Mouse (Mus musculus): ENCODE measurements at regions not wholly inside any gene's neighbourhood (a gene's known extent, or its start where the extent isn't known, plus 50 kb on each side); places are given as distances from the start of the nearest gene placed in this dataset.

- no peaks in the 10 kb centered on the region for H3K27me3 ChIP-seq
- ATAC-seq (replicated peaks; ENCODE audit: insufficient number of reproducible peaks, insufficient read depth, low FRiP score, low read depth), result no peak
- H3K36me3 ChIP-seq, result no peaks in the 10 kb centered on the region
- H3K4me2 ChIP-seq, result peak overlapping the region; percentile 38; the same call in 1 of the 2 replicates
- H3K4me1 ChIP-seq (replicated peaks), result peaks cover 48% of the 10 kb centered on the region
- no peak overlapping the region for H3K4me3 ChIP-seq
- peak overlapping the region; percentile 67 for H3K27ac ChIP-seq
- H3K9ac ChIP-seq, result 0 out of 2 replicates have a peak overlapping the region, but pooled peaks have one; percentile 3
- no peaks in the 10 kb centered on the region for H3K9me3 ChIP-seq (replicated peaks)
- WGBS, result 48% methylated on average over 5 of the region's 5 CpGs
These were observed 234.6 kb downstream of the Sox4 start for GRCm38 (mm10) chr13:28718868-28719265.

GRCm38 (mm10) chr13:28718169-28718867 lies 235.2 kb downstream of the Sox4 start:
- no peaks in the 10 kb centered on the region for H3K9me3 ChIP-seq (replicated peaks)
- no peaks in the 10 kb centered on the region for H3K36me3 ChIP-seq
- H3K9ac ChIP-seq, result no peak overlapping the region
- peak overlapping the region; percentile 38; the same call in 1 of the 2 replicates for H3K4me2 ChIP-seq
- no peaks in the 10 kb centered on the region for H3K27me3 ChIP-seq
- H3K27ac ChIP-seq, result peak overlapping the region; percentile 67
- ATAC-seq (replicated peaks; ENCODE audit: insufficient number of reproducible peaks, insufficient read depth, low FRiP score, low read depth), result peak; percentile 82
- 11% methylated on average over 11 of the region's 11 CpGs for WGBS
- H3K4me1 ChIP-seq (replicated peaks), result peaks cover 48% of the 10 kb centered on the region
- no peak overlapping the region for H3K4me3 ChIP-seq

GRCm38 (mm10) chr13:28717404-28717803 lies 236.1 kb downstream of the Sox4 start:
- no peak for ATAC-seq (replicated peaks; ENCODE audit: insufficient number of reproducible peaks, insufficient read depth, low FRiP score, low read depth)
- 85% methylated on average over 4 of the region's 4 CpGs for WGBS
- Histone ChIP-seq H3K4me2 (no peak overlapping the region), H3K36me3 (no peaks in the 10 kb centered on the region), H3K9ac (no peak overlapping the region), H3K4me3 (no peak overlapping the region), H3K9me3 (replicated peaks) (no peaks in the 10 kb centered on the region), H3K27me3 (no peaks in the 10 kb centered on the region), H3K27ac (peak overlapping the region; percentile 67), H3K4me1 (replicated peaks) (peaks cover 48% of the 10 kb centered on the region)

- Histone ChIP-seq H3K9ac (no peak overlapping the region), H3K4me1 (replicated peaks) (no peaks in the 10 kb centered on the region), H3K27ac (no peak overlapping the region), H3K9me3 (replicated peaks) (no peaks in the 10 kb centered on the region), H3K36me3 (no peaks in the 10 kb centered on the region), H3K27me3 (no peaks in the 10 kb centered on the region), H3K4me2 (no peak overlapping the region), H3K4me3 (no peak overlapping the region)
- ATAC-seq (replicated peaks; ENCODE audit: insufficient number of reproducible peaks, insufficient read depth, low FRiP score, low read depth), result no peak
- 72% methylated on average over 7 of the region's 7 CpGs for WGBS
These were observed 243.5 kb downstream of the Sox4 start for GRCm38 (mm10) chr13:28709966-28710365.

- ATAC-seq (replicated peaks; ENCODE audit: insufficient number of reproducible peaks, insufficient read depth, low FRiP score, low read depth), result no peak
These were observed 252.2 kb downstream of the Sox4 start for GRCm38 (mm10) chr13:28701309-28701708.

GRCm38 (mm10) chr13:28700081-28700480 lies 253.4 kb downstream of the Sox4 start:
- Histone ChIP-seq H3K27me3 (no peaks in the 10 kb centered on the region), H3K9ac (no peak overlapping the region), H3K36me3 (no peaks in the 10 kb centered on the region), H3K4me1 (replicated peaks) (0 out of 2 replicates have a peak, but pooled peaks cover 5% of the 10 kb centered on the region), H3K4me2 (no peak overlapping the region), H3K4me3 (no peak overlapping the region), H3K27ac (no peak overlapping the region), H3K9me3 (replicated peaks) (no peaks in the 10 kb centered on the region)
- ATAC-seq (replicated peaks; ENCODE audit: insufficient number of reproducible peaks, insufficient read depth, low FRiP score, low read depth), result no peak
- 58% methylated on average over 3 of the region's 3 CpGs for WGBS

More at GRCm38 (mm10) chr13:28701309-28701708, 252.2 kb downstream of the Sox4 start:
- Histone ChIP-seq H3K27ac (no peak overlapping the region), H3K9me3 (replicated peaks) (no peaks in the 10 kb centered on the region), H3K4me2 (no peak overlapping the region), H3K36me3 (no peaks in the 10 kb centered on the region), H3K4me3 (no peak overlapping the region), H3K27me3 (no peaks in the 10 kb centered on the region), H3K4me1 (replicated peaks) (0 out of 2 replicates have a peak, but pooled peaks cover 5% of the 10 kb centered on the region), H3K9ac (no peak overlapping the region)
- WGBS, result 17% methylated on average over 1 of the region's 1 CpGs

GRCm38 (mm10) chr13:28699490-28700032 lies 254.0 kb downstream of the Sox4 start:
- H3K4me2 ChIP-seq, result no peak overlapping the region
- H3K4me1 ChIP-seq (replicated peaks), result 0 out of 2 replicates have a peak, but pooled peaks cover 5% of the 10 kb centered on the region
- no peak overlapping the region for H3K4me3 ChIP-seq
- no peak overlapping the region for H3K9ac ChIP-seq
- no peaks in the 10 kb centered on the region for H3K27me3 ChIP-seq
- no peak for ATAC-seq (replicated peaks; ENCODE audit: insufficient number of reproducible peaks, insufficient read depth, low FRiP score, low read depth)
- WGBS, result 85% methylated on average over 4 of the region's 4 CpGs
- H3K9me3 ChIP-seq (replicated peaks), result no peaks in the 10 kb centered on the region
- no peaks in the 10 kb centered on the region for H3K36me3 ChIP-seq
- H3K27ac ChIP-seq, result no peak overlapping the region

GRCm38 (mm10) chr13:28697796-28698678 lies 255.5 kb downstream of the Sox4 start:
- ATAC-seq (replicated peaks; ENCODE audit: insufficient number of reproducible peaks, insufficient read depth, low FRiP score, low read depth), result no peak
- Histone ChIP-seq H3K9me3 (replicated peaks) (no peaks in the 10 kb centered on the region), H3K36me3 (no peaks in the 10 kb centered on the region), H3K9ac (no peak overlapping the region), H3K27me3 (no peaks in the 10 kb centered on the region), H3K27ac (no peak overlapping the region), H3K4me2 (no peak overlapping the region), H3K4me1 (replicated peaks) (0 out of 2 replicates have a peak, but pooled peaks cover 7% of the 10 kb centered on the region), H3K4me3 (no peak overlapping the region)
- 55% methylated on average over 12 of the region's 12 CpGs for WGBS

GRCm38 (mm10) chr13:28693078-28693477 lies 260.4 kb downstream of the Sox4 start:
- Histone ChIP-seq H3K27ac (no peak overlapping the region; the same call in 1 of the 2 replicates), H3K4me2 (no peak overlapping the region), H3K9me3 (replicated peaks) (no peaks in the 10 kb centered on the region), H3K4me3 (no peak overlapping the region), H3K9ac (no peak overlapping the region), H3K36me3 (no peaks in the 10 kb centered on the region), H3K27me3 (no peaks in the 10 kb centered on the region), H3K4me1 (replicated peaks) (0 out of 2 replicates have a peak, but pooled peaks cover 7% of the 10 kb centered on the region)
- ATAC-seq (replicated peaks; ENCODE audit: insufficient number of reproducible peaks, insufficient read depth, low FRiP score, low read depth), result no peak
- 71% methylated on average over 4 of the region's 4 CpGs for WGBS

GRCm38 (mm10) chr13:28692587-28692986 lies 260.9 kb downstream of the Sox4 start:
- ATAC-seq (replicated peaks; ENCODE audit: insufficient number of reproducible peaks, insufficient read depth, low FRiP score, low read depth), result no peak
- Histone ChIP-seq H3K36me3 (no peaks in the 10 kb centered on the region), H3K9me3 (replicated peaks) (no peaks in the 10 kb centered on the region), H3K9ac (no peak overlapping the region), H3K27ac (peak overlapping the region; percentile 5; the same call in 1 of the 2 replicates), H3K4me3 (no peak overlapping the region), H3K4me2 (no peak overlapping the region), H3K27me3 (no peaks in the 10 kb centered on the region), H3K4me1 (replicated peaks) (0 out of 2 replicates have a peak, but pooled peaks cover 3% of the 10 kb centered on the region)
- WGBS, result 57% methylated on average over 5 of the region's 5 CpGs

- H3K27ac ChIP-seq, result no peak overlapping the region
- H3K36me3 ChIP-seq, result no peaks in the 10 kb centered on the region
- H3K4me3 ChIP-seq, result no peak overlapping the region
- no peaks in the 10 kb centered on the region for H3K27me3 ChIP-seq
- 0 out of 2 replicates have a peak, but pooled peaks cover 2% of the 10 kb centered on the region for H3K4me1 ChIP-seq (replicated peaks)
- H3K9me3 ChIP-seq (replicated peaks), result no peaks in the 10 kb centered on the region
- WGBS, result 82% methylated on average over 5 of the region's 5 CpGs
- no peak for ATAC-seq (replicated peaks; ENCODE audit: insufficient number of reproducible peaks, insufficient read depth, low FRiP score, low read depth)
- H3K4me2 ChIP-seq, result no peak overlapping the region
- H3K9ac ChIP-seq, result no peak overlapping the region
These were observed 262.9 kb downstream of the Sox4 start for GRCm38 (mm10) chr13:28690511-28691160.

All from heart, embryonic 15.5 days (tissue).